Mouse (Mus musculus) Muller cell, postnatal 12 days (primary cell): Measurements from ENCODE around the gene Rpl10a.
"Not testable (repeated sequence)": the region's sequence is repeated elsewhere in the genome, so short reads cannot be mapped to it uniquely, and the experiment has no call there.

Experiments used
- DNase-seq: peaks from one replicate; pipeline ENCODE4 v3.0.0-alpha.2; 2015; ENCODE audit errors: inconsistent ontology term

The Rpl10a gene

DNA sequence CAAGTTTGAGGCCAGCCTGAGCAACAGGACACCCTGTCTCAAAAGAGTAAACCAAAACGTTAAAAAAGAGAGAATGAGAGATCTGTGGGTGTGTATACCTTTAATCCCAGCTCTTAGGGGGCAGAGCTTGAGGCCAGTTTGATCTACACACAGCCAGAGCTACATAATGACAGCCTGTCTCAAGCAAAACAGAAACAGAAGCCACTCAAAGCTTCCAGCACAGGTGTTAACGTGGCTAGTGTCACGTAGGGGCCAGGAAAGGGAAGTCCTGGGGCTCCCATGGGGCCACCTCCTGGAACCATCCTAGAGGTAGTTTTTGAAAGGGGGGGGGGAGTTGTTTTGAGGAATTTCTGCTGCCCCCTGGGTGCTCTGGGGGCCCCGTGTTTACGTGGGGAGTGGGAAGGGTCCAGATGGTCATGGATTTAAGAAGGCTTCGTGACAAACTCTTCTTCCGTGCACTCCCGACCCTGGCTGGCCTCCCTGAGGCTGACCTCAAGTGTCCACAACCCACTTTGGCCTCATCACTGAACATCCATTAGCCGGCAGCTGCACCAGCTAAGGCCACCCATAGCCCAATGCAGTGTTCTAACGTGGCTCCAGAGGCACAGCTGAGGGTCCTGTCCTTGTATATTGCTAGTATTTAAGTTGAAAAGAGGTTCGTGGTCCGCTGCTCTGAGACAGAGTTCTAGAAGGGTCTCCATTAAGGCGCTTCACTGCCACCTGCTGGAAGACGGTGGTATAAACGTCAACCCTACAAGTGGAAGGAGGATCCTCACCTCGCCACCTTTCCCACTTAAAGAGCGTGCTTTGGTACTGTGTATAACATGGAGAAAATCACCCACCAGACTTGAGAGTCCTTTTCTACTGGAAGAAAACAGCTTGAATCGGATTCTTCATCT, 19.7 kb upstream of the Rpl10a start:
- peak; percentile 64 for DNase-seq

DNA sequence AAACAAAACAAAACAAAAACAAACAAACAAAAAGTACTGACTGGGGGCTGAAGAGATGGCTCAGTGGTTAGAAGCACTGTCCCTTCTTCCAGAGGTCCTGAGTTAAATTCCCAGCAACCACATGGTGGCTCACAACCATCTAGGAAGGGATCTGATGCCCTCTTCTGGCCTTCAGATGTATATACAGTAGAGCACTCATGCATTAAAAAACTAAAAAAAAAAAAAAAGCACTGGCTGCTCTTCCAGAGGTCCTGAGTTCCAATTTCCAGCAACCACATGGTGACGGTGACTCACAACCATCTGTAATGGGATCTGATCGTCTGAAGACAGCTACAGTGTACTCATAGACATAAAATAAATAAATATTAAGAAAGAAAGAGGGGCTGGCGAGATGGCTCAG, 17.4 kb upstream of the Rpl10a start:
- DNase-seq = no peak

DNA sequence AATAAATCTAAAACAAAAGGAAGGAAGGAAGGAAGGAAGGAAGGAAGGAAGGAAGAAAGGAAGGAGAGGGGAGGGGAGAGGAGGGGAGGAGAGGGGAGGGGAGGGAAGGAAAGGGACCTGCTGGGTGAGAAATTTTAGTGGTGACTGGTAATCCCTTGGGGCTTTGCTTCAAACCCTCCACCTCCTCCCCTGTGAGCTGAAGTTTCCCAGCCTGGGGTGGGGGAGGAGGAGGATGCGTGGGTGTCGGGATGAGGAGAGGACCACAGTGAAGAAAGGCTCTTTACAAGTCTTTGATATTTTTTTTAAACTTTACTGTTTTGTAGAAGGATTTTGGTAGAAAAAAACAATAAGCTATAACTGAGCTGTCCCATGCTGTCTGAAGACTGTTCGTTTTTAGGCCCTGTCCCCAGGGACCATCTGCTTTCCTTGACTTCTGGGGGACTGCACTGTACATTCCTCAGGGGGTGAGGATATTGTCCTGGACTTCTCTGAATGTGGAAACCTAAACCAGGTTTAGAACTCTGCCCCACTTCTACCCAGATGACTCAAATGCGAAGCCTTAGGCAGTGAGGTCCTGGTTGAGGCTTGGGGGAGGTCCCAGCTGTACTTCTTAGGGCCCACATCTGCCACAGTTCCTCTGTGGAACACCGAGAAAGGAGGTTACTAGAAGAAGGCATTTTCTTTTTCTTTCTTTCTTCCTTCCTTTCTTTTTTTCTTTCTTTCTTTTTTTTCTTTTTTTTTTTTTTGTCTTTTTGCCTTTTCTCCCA, 16.7 kb upstream of the Rpl10a start:
- DNase-seq = no peak

DNA sequence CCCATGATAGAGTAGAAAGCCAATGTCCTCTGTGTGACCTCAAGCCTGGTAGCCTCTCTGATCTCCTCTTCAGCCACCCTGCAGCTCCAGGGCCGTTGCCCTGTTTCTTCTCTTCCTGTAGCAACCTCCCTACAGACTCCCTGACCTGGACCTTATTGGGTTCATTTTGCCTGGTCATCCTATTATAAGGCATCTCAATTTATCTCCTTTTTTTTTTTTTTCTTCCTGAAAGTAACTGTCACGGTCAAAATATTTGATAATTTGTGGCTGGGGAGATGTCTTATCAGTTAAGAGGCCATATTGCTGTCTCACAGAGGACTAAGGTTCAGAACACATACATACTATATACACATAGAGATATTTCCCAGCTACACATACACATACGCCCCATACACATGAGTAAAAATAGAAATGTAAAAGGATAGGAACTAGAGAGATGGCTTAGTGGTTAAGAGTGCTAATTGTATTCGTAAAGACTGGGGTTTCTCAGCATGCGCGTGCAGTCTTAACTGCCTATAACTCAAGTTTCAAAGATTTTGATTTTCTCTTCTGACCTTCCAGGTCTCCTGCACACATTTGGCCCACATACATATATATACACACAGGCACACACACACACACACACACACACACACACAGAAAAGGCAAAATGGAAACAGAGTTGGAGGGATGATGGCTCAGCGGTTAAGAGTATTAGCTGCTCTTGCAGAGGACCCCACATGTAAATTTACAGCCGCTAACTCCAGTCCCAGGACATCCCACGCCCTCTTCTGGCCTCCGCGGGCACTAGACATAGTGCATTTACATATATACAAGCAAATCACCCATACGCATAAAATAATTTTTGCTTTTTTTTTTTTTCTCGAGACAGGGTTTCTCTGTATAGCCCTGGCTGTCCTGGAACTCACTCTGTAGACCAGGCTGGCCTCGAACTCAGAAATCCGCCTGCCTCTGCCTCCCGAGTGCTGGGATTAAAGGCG, 15.7 kb upstream of the Rpl10a start:
- no peak for DNase-seq

DNA sequence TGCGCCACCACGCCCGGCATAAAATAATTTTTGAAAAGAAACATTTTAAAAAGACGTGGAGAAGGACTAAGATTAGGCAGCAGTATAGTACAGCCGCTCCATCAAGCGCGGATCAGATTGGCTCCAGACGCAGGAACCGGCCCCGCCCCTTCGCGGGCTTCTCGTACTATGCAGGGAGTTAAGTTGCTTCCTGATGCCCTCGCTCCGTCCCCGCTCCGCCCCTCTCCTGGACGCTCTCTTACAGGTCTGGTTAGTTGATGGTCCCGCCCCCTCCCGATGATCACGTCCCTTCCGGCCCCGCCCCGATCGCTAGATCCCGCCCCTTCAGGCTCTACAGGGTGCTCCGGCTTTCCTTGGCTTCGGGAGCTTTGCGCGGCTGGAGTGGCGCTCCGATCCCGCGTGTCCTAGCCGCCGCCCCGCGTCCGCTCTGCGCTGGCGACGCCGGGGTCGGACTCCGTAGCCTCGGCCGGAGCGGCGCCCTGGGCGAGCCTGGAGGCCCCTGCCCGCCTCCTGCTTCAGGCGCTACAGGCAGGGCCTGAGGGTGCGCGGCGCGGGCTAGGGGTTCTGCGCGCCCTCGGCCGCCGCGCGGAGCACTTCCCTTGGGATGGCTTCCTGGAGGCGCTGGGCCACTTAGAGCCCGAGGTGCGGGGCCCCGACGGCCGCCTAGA, 14.9 kb upstream of the Rpl10a start, which contains the start of gene Fance:
Gene Fance, plus strand, starts transcription at position 308 of the 668 bp plus-strand sequence.
- peak; percentile 100 for DNase-seq

DNA sequence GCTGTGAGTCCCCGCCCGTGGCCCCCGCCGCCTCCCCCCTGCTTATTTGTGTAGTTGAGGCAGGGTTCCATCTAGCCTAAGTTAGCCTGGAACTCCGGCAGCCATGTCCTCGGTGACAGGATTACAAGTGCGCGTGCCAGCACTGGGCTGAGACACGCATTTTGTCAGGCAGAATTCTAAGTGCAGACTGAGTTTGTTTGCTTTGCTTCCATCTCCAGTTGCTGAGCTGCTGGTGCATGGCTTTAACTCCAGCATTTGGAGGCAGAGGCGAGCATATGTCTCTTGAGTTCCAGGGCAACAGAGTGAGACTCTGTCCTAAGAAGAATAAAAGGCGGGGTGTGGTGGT, 14.4 kb upstream of the Rpl10a start:
- DNase-seq = no peak

DNA sequence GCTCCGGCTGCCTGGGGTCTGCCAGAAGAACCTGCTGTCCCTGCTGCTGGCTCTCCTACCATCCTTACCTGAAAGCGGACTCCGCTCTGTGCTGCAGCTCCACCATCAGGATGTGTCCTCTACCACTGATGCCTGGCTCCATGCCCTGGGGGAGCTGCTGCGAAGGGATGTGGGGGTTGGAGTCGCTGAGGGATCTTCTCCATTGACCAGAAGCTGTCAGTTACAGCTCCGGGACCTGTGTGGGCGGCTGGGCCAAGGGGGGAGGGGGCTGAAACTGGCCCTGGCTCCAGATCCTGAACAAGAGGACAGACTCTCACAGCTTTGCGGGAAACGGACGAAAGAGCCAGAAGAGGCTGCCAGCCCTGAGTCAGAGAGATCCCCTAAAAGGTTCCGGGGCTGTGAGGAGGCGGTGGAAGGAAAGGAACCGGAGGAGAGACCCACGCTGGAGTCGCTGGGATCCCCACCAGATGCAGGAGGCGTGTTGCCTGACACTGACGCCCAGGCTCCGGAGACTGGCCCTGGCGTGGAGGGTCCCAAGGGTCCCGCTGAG, 12.6 kb upstream of the Rpl10a start:
- peak; percentile 82 for DNase-seq

DNA sequence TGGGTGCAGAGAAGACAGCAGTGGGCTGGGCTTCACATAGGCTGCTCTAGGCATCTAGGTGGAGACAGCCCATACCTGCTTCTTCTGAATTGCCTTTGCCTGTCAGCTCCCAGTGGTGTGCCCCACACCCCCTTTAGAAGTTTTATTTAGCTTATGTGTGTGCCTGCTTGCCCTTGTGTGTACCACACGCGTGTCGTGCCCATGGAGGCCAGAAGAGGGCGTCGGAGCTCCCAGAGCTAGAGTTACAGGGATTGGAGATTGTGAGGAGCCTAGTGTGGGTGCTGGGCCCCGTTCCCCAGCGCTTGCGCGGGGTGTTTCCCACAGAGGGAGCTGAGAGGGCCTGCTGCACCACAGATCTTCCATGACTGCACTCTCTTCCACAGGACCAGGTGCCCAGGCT, 11.8 kb upstream of the Rpl10a start:
- no peak for DNase-seq

DNA sequence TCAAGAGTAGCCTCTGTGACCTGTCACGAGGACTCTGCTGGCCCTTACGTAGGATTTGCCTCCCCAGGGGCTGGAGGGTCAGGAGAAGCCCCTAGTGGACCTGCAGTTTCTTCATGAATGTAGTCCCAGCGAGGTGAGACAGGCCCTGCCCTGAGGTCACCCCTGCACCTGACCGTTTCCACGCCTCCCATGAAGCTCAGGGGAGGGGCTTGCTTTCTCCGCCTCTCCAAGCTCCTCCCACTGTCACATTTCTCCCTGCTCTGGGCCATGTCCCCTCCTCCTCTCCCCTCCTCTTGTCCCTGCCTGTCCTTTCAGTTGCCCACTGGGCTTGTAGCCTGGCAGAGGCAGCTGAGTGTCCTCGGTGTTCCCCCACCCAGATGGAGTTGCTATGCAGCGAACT, 11.2 kb upstream of the Rpl10a start:
- DNase-seq = no peak

DNA sequence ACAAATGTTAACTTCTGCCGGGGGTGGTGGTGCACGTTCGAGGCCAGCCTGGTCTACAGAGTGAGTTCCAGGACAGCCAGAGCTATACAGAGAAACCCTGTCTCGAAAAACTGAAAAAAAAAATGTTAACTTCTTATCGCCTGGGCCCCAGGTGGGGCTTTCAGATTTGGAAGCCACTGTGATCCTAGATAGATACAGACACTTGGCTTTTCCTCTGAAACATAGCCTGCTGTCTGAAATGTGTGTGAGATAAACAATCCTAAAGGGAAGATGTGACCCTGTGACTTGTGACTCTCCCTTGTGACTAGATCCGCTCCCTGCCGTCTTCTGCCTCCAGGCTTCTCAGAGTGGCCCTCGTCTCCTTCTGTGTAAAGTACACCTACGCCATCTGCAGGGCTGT, 10.5 kb upstream of the Rpl10a start:
- DNase-seq = no peak

DNA sequence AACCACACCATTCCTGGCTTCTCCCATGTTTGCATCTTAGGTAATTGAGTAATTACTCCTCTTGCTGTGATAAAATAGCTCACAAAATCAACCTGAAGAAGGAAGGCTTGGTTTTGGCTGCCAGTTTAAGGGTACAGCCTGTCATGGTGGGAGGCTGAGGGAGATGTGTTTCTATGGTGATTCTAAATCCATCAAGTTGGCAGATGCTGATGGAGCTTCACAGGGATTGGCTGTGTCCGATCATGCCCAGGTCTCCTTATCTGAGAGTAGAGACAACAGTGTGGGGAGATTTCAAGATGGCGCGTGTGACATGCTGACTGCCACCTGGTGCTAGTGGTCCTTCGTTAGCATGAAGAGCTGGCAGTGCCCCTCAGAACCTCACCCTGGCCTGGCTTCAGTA, 6.6 kb upstream of the Rpl10a start:
- no peak for DNase-seq

DNA sequence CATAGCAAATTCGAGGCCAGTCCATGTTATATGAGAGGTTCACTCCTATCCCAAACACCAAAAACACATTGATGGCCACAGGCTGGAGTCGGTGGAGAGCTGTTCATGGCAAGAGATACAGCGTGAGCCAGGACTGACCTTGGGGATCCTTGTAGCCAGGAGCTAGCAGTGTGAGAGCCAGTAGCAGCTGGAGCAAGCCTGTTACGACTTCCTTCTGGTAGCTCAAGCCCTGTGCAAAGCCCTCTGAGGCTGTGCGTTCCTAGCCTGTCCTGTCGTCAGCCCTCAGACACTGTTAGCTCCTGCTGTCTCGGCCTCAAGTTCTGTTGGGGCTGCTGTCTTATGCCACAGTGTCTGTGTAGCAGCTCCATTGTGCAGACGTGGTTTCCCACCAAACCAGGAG, 4.5 kb upstream of the Rpl10a start:
- DNase-seq = no peak

DNA sequence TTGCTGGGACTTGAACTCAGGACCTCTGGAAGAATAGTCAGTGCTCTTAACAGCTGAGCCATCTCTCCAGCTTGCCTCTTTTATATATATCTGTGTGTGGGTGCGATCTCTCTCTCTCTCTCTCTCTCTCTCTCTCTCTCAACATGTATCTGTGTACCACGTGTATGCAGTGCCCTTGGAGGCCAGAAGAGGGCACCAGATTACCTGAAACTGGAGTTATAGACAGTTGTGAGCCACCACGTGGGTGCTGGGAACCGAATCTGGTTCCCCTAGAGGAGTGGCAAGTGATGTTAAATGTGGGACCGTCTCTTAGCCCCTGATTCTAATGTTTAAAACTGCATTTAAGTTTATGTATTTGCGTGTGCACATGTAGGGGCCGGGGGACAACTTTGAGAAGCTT, 3.9 kb upstream of the Rpl10a start:
- not testable (repeated sequence) for DNase-seq

DNA sequence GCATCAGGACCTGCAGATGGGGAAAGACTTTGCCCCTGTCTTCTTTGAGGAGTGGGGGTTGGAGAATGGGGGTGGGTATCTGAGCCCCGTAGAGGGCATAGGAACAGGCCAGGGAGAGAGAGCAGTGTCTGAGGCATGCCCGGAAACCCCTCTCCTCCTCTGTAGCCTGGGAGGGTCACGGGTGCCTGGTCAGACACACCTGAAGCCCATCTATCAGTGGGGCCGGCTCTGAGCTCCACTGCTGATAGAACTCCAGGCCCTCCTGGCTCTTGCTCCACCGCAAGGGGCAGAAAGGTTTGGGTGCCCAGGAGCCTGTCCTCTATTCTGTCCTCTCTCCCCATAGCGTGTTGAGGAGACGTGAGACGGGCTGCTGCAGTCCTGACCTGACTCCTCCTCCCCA, 2.5 kb upstream of the Rpl10a start:
- DNase-seq = no peak

DNA sequence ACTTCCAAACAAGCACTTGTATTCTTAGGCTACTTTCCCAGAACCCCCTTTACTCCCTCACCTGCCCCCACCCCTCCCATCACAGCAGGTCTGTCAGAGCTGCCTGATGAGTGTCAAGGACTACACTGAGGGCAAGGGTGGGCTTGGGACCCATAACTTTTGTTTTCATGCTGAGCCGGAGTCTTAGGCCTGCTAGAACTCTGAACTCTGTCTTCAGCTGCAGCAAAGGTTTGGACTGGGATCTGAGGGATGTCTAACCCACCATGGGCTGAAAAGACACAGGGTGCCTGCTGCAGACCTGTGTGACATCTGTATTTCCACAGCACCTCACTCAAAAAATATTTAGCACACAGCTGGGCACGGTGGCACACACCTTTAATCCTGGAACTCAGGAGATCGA, 1.3 kb upstream of the Rpl10a start:
- DNase-seq = no peak

DNA sequence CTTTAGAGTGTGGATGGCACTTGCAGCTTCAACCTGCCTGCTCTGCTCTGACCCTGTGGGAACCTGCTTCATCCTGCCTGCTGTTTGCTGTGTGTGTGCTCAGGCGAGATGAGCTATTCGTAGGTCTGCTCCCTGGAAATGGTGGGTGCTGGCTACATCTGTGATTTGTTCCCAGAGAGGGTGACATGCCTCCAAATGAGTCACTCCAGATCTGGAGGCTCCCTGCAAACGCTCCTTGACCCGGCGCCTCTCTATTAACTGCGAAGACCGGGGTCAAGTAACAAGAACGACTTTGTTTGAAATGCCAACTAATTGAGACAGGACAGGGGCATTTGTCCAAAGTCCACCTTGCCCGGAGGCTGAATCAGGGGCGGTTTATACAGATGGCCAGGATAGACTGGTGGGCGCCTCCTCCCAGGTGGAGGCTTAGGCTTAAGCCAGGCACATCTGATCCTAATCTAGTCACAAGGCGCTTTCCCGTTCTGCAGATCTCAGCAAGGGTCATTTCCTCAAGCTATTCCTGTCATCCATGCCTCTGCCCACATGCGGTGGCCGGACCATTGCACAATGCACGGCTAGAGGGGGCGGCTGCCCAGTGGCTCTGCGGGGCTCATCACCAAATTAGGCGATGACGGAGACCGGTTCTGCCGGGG, 472 bp upstream of the Rpl10a start:
- peak; percentile 52 for DNase-seq

DNA sequence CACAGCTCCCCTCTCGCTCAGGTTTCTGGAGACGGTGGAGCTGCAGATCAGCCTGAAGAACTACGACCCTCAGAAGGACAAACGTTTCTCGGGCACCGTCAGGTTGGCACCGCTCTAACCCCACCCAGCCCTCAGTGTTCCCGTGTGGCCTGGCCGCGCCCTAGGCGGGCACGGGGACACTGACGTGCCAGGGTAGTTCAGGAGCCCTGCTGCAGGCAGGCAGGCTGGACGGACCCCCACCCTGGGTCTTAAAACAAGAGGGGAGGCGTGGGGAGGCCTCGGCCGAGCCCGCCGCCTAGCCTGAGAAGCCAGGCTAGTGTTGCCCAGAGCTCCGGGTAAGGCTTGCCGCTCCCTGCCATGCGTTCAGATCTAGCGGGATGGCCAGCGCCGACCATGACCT, 675 bp downstream of the Rpl10a start:
- DNase-seq = no peak

DNA sequence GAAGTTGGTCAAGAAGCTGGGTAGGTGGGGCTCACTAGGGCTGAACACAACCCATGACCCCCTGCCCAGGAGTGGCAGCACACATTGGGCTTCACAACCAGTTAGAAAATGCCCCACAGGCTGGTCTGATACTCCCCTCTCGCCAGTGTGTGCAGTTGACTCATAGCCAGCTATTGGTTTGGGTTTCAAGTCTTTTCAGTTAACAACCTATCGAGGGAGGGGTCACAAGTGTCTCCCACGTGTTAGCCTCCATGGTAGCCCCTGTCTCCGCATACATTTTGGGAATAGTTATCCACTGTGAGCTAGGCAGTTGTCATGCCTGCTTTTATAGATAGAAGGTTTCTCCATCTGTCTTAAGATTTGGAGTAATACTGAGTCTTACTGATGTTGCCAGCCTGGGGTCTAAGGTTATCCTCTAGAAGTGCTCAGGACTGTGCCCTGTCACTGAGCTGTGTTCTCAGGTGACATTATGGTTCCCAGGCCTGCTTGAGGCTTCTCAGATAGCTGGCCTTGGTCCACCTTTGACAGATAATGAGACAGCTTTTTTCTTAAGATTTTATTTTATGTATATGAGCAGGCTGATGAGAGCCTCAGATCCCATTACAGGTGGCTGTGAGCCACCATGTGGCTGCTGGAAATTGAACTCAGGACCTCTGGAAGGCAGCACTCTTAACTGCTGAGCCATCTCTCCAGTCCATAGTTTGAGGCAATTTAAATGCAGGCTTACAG, 1.4 kb downstream of the Rpl10a start:
- no peak for DNase-seq

DNA sequence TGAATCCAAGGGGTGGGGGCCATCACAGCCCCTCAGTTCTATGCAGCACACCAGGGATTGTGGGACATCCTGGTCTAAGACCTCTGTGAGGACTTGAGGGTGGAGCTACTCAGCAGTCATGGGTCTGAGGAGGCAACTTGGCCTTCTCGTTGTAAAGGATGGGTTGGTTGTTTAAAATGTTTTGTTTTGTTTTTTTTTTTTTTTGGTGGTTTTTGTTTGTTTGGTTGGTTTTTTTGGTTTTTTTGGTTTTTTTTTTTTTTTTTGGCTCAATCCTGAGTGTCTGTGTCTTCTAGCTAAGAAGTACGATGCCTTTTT, 1.9 kb downstream of the Rpl10a start:
- no peak for DNase-seq

DNA sequence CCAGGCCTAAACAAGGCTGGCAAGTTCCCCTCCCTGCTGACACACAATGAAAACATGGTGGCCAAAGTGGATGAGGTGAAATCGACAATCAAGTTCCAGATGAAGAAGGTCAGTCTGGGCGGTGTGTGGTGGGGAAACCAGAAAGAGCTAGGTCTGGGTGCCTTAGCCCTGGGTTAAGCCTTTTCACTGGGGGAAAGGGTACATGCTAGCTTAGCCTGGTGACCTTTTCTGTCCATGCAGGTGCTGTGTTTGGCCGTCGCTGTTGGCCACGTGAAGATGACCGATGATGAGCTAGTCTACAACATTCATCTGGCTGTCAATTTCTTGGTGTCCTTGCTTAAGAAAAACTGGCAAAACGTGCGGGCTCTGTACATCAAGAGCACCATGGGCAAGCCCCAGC, 2.3 kb downstream of the Rpl10a start:
- not testable (repeated sequence) for DNase-seq
